18 mouse cellular contexts compared by ENCODE assay signal in the genomic region with DNA sequence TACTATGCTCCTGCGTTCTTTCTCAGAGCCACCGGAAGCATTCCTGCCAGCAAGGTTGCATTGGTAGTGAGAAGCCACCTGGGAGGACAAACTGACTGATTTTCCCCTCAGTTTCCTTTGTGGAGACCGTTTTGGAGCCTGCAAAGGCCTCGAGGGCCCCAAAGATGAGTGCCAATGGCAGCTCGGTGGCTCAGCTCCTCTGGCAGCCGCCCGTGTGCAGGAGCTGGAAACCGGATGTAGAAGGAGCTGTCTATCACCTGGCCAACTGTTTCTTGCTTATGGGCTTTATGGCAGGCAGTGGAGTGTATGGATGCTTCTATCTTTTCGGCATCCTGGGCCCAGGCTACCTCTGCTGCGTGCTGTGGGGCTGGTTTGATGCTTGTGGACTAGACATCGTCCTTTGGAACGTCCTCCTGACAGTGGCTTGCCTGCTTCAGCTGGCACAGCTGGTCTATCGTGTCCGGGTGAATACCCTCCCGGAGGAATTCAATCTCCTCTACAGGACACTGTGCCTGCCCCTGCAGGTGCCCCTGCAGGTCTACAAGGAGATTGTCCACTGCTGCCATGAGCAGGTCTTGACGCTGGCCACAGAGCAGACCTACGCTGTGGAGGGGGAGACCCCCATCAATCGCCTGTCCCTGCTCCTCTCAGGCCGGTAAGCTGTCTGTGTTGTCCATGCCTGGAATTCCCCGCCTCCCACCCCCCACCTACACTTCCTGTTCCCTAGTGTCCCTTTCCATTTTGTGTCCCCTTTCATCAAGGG. TPM values are rescaled to one million over a fixed set of nuclear protein-coding genes. Genes with fewer than 3 reads are reported as not detected.
DNase-seq lines count a peak whose midpoint lies in the region; ATAC-seq and TF ChIP-seq lines count a peak whose summit lies in the region.
"Had no signal": no experiment of that assay in that cellular context is flagged by ENCODE, and none has a peak within 500 bp of the region (broad histone marks: within the 10 kb centered on the region; RNA-seq: fewer than 3 reads in every experiment).

No protein-coding gene starts in this region.

- no peaks in the 10 kb centered on the region for H3K36me3 ChIP-seq in lung, embryonic 14.5 days (ENCODE audit: insufficient read depth)
- H3K36me3 ChIP-seq in intestine, embryonic 16.5 days (ENCODE audit: control insufficient read depth, insufficient read depth, low read length) = no peaks in the 10 kb centered on the region
- H3K36me3 ChIP-seq in stomach, embryonic 15.5 days = no peaks in the 10 kb centered on the region
- H3K36me3 ChIP-seq: embryonic facial prominence, embryonic 13.5 days had no signal

- WGBS in lung, embryonic 14.5 days = 56% methylated on average over 20 of the region's 20 CpGs
- 60% methylated on average over 20 of the region's 20 CpGs for WGBS in intestine, embryonic 16.5 days
- 65% methylated on average over 20 of the region's 20 CpGs for whole genome bisulfite sequencing in stomach, embryonic 15.5 days
- 61% methylated on average over 20 of the region's 20 CpGs for WGBS in cerebellum, adult 2 months

- peaks cover 5% of the 10 kb centered on the region; the same call in 1 of the 2 replicates for H3K4me1 ChIP-seq in lung, embryonic 14.5 days (ENCODE audit: insufficient read depth)
- peaks cover 11% of the 10 kb centered on the region for H3K4me1 ChIP-seq in intestine, embryonic 16.5 days (ENCODE audit: control insufficient read depth, insufficient read depth, low read length)
- peaks cover 8% of the 10 kb centered on the region for H3K4me1 ChIP-seq in stomach, embryonic 15.5 days
- H3K4me1 ChIP-seq in cerebellum, adult 2 months (ENCODE audit: control insufficient read depth, insufficient read depth, low read length) = no peaks in the 10 kb centered on the region

- H3K9ac ChIP-seq in lung, embryonic 14.5 days = peak overlapping the region; percentile 42; the same call in 1 of the 2 replicates
- H3K9ac ChIP-seq in intestine, embryonic 16.5 days (ENCODE audit: low read depth, low read length) = peak overlapping the region; percentile 54
- H3K9ac ChIP-seq in stomach, embryonic 15.5 days = no peak overlapping the region
- H3K9ac ChIP-seq: embryonic facial prominence, embryonic 13.5 days had no signal

- no peaks in the 10 kb centered on the region for H3K27me3 ChIP-seq in lung, embryonic 14.5 days (ENCODE audit: insufficient read depth, low read length)
- H3K27me3 ChIP-seq in intestine, embryonic 16.5 days (replicated peaks; ENCODE audit: control insufficient read depth, insufficient read depth, low read length) = no peaks in the 10 kb centered on the region
- H3K27me3 ChIP-seq in stomach, embryonic 15.5 days (replicated peaks) = no peaks in the 10 kb centered on the region
- H3K27me3 ChIP-seq in cerebellum, adult 2 months (ENCODE audit: control insufficient read depth, insufficient read depth, low read length) = no peaks in the 10 kb centered on the region
- H3K27me3 ChIP-seq: embryonic facial prominence, embryonic 13.5 days had no signal

- H3K27ac ChIP-seq in lung, embryonic 14.5 days (ENCODE audit: low read depth) = peak overlapping the region; percentile 65; the same call in 1 of the 2 replicates
- H3K27ac ChIP-seq in intestine, embryonic 16.5 days (ENCODE audit: low read length) = peak overlapping the region; percentile 40
- H3K27ac ChIP-seq in stomach, embryonic 15.5 days = 0 out of 2 replicates have a peak overlapping the region, but pooled peaks have one; percentile 21
- H3K27ac ChIP-seq in cerebellum, adult 2 months (ENCODE audit: insufficient read depth, low read length) = no peak overlapping the region
- H3K27ac ChIP-seq: embryonic facial prominence, embryonic 13.5 days; hindbrain, postnatal 0 days had no signal

- H3K4me3 ChIP-seq in lung, embryonic 14.5 days (ENCODE audit: low read depth, low read length) = peak overlapping the region; percentile 11; the same call in 1 of the 2 replicates
- H3K4me3 ChIP-seq in intestine, embryonic 16.5 days (ENCODE audit: low read length) = peak overlapping the region; percentile 41
- peak overlapping the region; percentile 8 for H3K4me3 ChIP-seq in stomach, embryonic 15.5 days (replicated peaks)
- H3K4me3 ChIP-seq in cerebellum, adult 2 months (replicated peaks; ENCODE audit: insufficient read depth, low read depth, low read length) = no peak overlapping the region
- H3K4me3 ChIP-seq: embryonic facial prominence, embryonic 13.5 days had no signal

- no peak for TF ChIP-seq CTCF in lung, embryonic 14.5 days (IDR thresholded peaks at IDR 0.05; ENCODE audit: low read depth)
- TF ChIP-seq CTCF in cerebellum, adult 2 months (IDR thresholded peaks at IDR 0.05; ENCODE audit: borderline replicate concordance, insufficient read depth, low read depth, low read length) = no peak

- peak; percentile 91 for DNase-seq in heart, adult 11 months
- no peak for DNase-seq in heart, adult 18-20 months
- no peak for DNase-seq in lung, embryonic 14.5 days
- no peak for DNase-seq in lung, postnatal 36 days
- no peak for DNase-seq in cerebellum, adult 2 months
- DNase-seq: cerebellum, adult 9-11 months; thymus, adult 2 months had no signal

- TF ChIP-seq POLR2A in cerebellum, adult 2 months (IDR thresholded peaks at IDR 0.05; ENCODE audit: borderline replicate concordance, insufficient read depth, low read length) = no peak

- peak; percentile 36; the same call in 1 of the 2 replicates for ATAC-seq in lung, embryonic 14.5 days (ENCODE audit: insufficient read depth)
- ATAC-seq in intestine, embryonic 16.5 days = 0 out of 2 replicates have a peak, but pooled peaks have one; percentile 31
- no peak for ATAC-seq in stomach, embryonic 15.5 days (ENCODE audit: insufficient read depth, low FRiP score, low read depth)
- no peak for ATAC-seq in granulocyte monocyte progenitor cell, adult 5-6 weeks (replicated peaks; ENCODE audit: poor library complexity, severe bottlenecking)
- ATAC-seq: forebrain, embryonic 14.5 days; hindbrain, postnatal 0 days had no signal

- H3K4me2 ChIP-seq in lung, embryonic 14.5 days = peak overlapping the region; percentile 43
- H3K4me2 ChIP-seq in intestine, embryonic 16.5 days (ENCODE audit: low read depth, low read length) = peak overlapping the region; percentile 35
- peak overlapping the region; percentile 27 for H3K4me2 ChIP-seq in stomach, embryonic 15.5 days
- H3K4me2 ChIP-seq: embryonic facial prominence, embryonic 13.5 days had no signal

- no peaks in the 10 kb centered on the region for H3K9me3 ChIP-seq in lung, embryonic 14.5 days (ENCODE audit: low read depth, low read length)
- no peaks in the 10 kb centered on the region for H3K9me3 ChIP-seq in intestine, embryonic 16.5 days (ENCODE audit: control insufficient read depth, low read length)
- no peaks in the 10 kb centered on the region for H3K9me3 ChIP-seq in stomach, embryonic 15.5 days
- H3K9me3 ChIP-seq: embryonic facial prominence, embryonic 13.5 days had no signal

RNA-seq across cellular contexts. Expression of a gene that starts 0.7 kb away (rescaled TPM):
- total RNA-seq in heart, adult 18-20 months (2021) = 100 to 1,000 TPM; 515 to 590 TPM
- polyA plus RNA-seq in lung, embryonic 14.5 days (2014; fragmentation: Nextera tagmentation; extraction: Ambion mirVana) = 1.0 and 5.2 TPM in 2 replicates
- polyA plus RNA-seq in intestine, embryonic 16.5 days (2015; fragmentation: Nextera tagmentation; extraction: Ambion mirVana) = 15.0 and 20.2 TPM in 2 replicates
- polyA plus RNA-seq in stomach, embryonic 15.5 days (2015; fragmentation: Nextera tagmentation; extraction: Ambion mirVana) = 9.9 and 13.7 TPM in 2 replicates
- polyA plus RNA-seq in cerebellum, adult 2 months (2012; rRNA removed) = 0.31 and 0.36 TPM in 2 replicates
- not detected in 2 replicates for total RNA-seq in granulocyte monocyte progenitor cell, adult 5-6 weeks (2014; fragmentation: Nextera tagmentation)
- not detected in 2 replicates for total RNA-seq in granulocyte monocyte progenitor cell, adult 5-6 weeks (2017)

RNA-seq across cellular contexts. Expression of a gene that starts 15.8 kb away (rescaled TPM):
- 1 to 10 TPM in 1 of 2 experiments, not detected in 1; 1.4 TPM for total RNA-seq in heart, adult 18-20 months (2021)
- polyA plus RNA-seq in lung, embryonic 14.5 days (2014; fragmentation: Nextera tagmentation; extraction: Ambion mirVana) = not detected in 2 replicates
- 0.54 and 1.6 TPM in 2 replicates for polyA plus RNA-seq in intestine, embryonic 16.5 days (2015; fragmentation: Nextera tagmentation; extraction: Ambion mirVana)
- polyA plus RNA-seq in stomach, embryonic 15.5 days (2015; fragmentation: Nextera tagmentation; extraction: Ambion mirVana) = not detected in 2 replicates
- polyA plus RNA-seq in cerebellum, adult 2 months (2012; rRNA removed) = 0.41 TPM in 1 of 2 replicates, not detected in the other
- not detected in 2 replicates for total RNA-seq in granulocyte monocyte progenitor cell, adult 5-6 weeks (2014; fragmentation: Nextera tagmentation)
- total RNA-seq in granulocyte monocyte progenitor cell, adult 5-6 weeks (2017) = not detected in 2 replicates
- total RNA-seq: adrenal gland, postnatal 4 days; gastrocnemius, postnatal 14 days; hindbrain, postnatal 0 days; left cerebral cortex, postnatal 14 days; megakaryocyte progenitor cell, adult 5-6 weeks had no signal
- polyA plus RNA-seq: embryonic facial prominence, embryonic 13.5 days; forebrain, embryonic 14.5 days; hindbrain, postnatal 0 days; large intestine, adult 2 months; thymus, adult 2 months had no signal

RNA-seq across cellular contexts. Expression of a gene that starts 15.9 kb away (rescaled TPM):
- total RNA-seq in heart, adult 18-20 months (2021) = 100 to 1,000 TPM; 345 to 380 TPM
- polyA plus RNA-seq in lung, embryonic 14.5 days (2014; fragmentation: Nextera tagmentation; extraction: Ambion mirVana) = 126 and 149 TPM in 2 replicates
- 223 and 249 TPM in 2 replicates for polyA plus RNA-seq in intestine, embryonic 16.5 days (2015; fragmentation: Nextera tagmentation; extraction: Ambion mirVana)
- 181 and 190 TPM in 2 replicates for polyA plus RNA-seq in stomach, embryonic 15.5 days (2015; fragmentation: Nextera tagmentation; extraction: Ambion mirVana)
- polyA plus RNA-seq in cerebellum, adult 2 months (2012; rRNA removed) = 240 and 256 TPM in 2 replicates
- total RNA-seq in granulocyte monocyte progenitor cell, adult 5-6 weeks (2014; fragmentation: Nextera tagmentation) = 124 and 168 TPM in 2 replicates
- total RNA-seq in granulocyte monocyte progenitor cell, adult 5-6 weeks (2017) = 185 and 260 TPM in 2 replicates

RNA-seq across cellular contexts. Expression of a gene that starts 20.7 kb away (rescaled TPM):
- under 1 TPM in 1 of 2 experiments, not detected in 1; 0.13 TPM for total RNA-seq in heart, adult 18-20 months (2021)
- polyA plus RNA-seq in lung, embryonic 14.5 days (2014; fragmentation: Nextera tagmentation; extraction: Ambion mirVana) = 0.12 and 0.14 TPM in 2 replicates
- 0.18 and 0.31 TPM in 2 replicates for polyA plus RNA-seq in intestine, embryonic 16.5 days (2015; fragmentation: Nextera tagmentation; extraction: Ambion mirVana)
- polyA plus RNA-seq in stomach, embryonic 15.5 days (2015; fragmentation: Nextera tagmentation; extraction: Ambion mirVana) = 0.09 and 0.14 TPM in 2 replicates
- 0.39 and 0.78 TPM in 2 replicates for polyA plus RNA-seq in cerebellum, adult 2 months (2012; rRNA removed)
- not detected in 2 replicates for total RNA-seq in granulocyte monocyte progenitor cell, adult 5-6 weeks (2014; fragmentation: Nextera tagmentation)
- not detected in 2 replicates for total RNA-seq in granulocyte monocyte progenitor cell, adult 5-6 weeks (2017)
- total RNA-seq: gastrocnemius, postnatal 14 days; megakaryocyte progenitor cell, adult 5-6 weeks had no signal

Comparison
In these comparisons a context has a peak if more than half of its experiments do, and no peak if none do; other contexts are left out.
1. ATAC-seq: peak in lung, embryonic 14.5 days (single experiment) and intestine, embryonic 16.5 days (single experiment); none in stomach, embryonic 15.5 days (single experiment) and granulocyte monocyte progenitor cell, adult 5-6 weeks (single experiment).
2. Peak in every context shown above with its lines, with median percentiles within 50 percentile points of each other: H3K4me2 ChIP-seq.